Mouse (Mus musculus): ENCODE measurements at regions not wholly inside any gene's neighbourhood (a gene's known extent, or its start where the extent isn't known, plus 50 kb on each side); places are given as distances from the start of the nearest gene placed in this dataset.
"Not testable (repeated sequence)": the region's sequence is repeated elsewhere in the genome, so short reads cannot be mapped to it uniquely, and the experiment has no call there.

DNA sequence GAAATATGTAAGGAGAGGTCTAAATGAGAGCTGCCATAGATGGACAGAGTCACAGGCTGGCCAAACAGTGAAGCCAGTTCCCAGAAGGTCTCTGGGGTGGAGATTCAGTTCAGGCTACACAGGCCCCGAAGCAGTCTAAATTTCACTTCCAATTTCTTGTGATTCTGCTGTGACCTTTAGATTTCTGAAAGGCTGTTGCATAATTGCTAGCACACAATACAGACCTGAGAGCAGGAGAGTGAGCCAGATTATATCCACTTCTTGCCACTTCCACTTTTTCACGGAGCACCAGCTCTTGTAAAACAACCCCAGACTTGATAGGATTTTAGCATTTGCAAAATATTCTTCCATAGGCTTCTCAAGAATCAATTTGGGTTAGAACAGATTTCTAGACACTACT lies 925.6 kb downstream of the Car8 start:
- ATAC-seq (ENCODE audit: extremely low read depth, insufficient number of reproducible peaks, low FRiP score, poor library complexity, severe bottlenecking): no peak

DNA sequence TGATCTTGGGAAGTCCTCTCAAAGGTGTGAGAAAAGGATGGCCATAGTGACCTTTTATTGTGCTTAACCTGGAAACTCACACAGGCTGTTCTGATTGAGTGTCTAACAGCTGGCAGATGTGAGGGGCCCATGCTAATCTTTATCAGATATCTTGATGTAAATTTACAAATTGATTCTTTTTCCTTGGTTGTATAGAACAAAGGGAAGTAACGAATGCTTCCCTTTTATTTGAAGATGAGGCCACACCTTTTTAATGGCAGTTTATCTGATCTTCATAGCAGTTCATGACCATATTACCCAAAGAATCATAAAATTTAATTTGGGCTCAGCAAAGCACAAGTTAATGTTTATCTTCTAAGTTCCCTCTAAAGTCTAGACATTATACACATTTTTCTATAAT lies 926.7 kb downstream of the Car8 start:
- ATAC-seq (ENCODE audit: extremely low read depth, insufficient number of reproducible peaks, low FRiP score, poor library complexity, severe bottlenecking): no peak

DNA sequence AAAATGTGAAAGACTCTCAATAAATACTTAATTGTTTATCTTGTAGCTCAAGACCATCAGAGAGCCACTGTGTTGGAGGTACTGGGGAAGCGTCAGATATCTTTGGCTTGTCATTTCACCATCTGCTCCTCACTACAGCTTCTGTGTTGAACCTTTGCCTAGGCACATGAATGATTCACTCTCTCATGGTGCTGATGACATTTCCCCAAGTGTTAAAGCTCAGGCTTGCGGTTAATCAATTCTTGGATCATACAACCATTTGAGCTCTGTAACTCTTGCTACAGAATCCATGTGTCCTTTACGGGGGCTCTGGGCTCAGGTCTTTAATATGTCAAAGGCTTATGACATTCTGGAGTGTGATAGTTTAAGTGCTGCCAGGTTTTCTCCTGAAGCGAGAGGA lies 969.8 kb downstream of the Car8 start:
- ATAC-seq (ENCODE audit: extremely low read depth, insufficient number of reproducible peaks, low FRiP score, poor library complexity, severe bottlenecking): no peak

DNA sequence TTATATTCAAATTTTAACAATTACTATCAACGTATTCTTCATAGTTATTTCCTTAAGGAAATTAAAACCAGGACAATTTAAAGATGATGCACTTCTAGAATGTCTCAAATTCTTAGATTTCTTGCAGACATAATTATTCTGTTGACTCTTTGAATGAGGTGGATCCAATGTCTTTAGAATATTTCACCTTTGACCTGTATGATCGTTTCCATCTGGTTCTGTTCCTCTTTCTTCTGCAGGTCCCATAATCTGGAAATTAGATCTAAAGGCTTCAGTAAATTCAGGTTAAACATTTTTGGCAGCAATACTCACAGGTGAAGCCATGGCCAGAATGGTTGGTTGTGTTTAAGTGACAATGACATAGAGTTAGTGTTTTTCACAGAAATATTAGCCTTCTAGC lies 982.4 kb downstream of the Car8 start:
- ATAC-seq (ENCODE audit: extremely low read depth, insufficient number of reproducible peaks, low FRiP score, poor library complexity, severe bottlenecking): no peak

DNA sequence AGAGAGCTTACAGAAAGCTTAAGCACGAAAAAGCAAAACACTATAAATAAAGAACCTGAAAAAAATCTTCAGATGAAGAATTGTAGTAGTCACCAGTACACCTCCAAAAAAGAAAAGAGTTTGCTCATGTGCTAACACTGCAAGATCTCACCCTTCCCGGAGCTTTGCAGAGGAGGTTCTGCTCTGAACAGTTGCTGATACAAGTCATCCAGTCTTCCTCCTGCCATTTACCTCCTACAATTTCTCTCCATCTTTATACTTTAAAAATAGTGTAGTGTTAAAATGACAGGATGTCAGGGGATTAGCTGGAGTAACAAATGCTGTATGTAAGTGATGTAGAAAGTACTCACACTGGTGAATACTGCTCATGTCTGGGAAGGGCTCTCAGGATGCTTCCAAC lies 985.2 kb downstream of the Car8 start:
- ATAC-seq (ENCODE audit: extremely low read depth, insufficient number of reproducible peaks, low FRiP score, poor library complexity, severe bottlenecking): no peak

DNA sequence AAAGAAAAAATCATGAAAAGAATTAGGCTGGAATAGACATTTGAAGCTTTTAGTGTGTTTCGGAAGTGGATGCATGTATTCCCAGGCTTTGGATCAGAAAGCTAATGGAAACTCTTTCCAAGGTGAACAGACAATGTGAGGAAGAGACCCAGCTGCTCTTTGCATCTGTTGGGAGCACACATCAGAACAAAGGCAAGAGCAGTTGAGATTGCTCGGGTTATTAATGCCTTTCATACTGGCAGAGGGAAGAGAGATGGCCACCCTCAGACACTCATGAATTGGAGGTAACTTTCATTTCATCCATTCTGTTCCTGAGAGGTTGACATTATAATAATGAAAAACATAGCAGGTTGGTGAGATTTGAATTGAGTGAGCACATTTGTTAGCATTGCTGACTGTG lies 987.2 kb downstream of the Car8 start:
- no peak for ATAC-seq (ENCODE audit: extremely low read depth, insufficient number of reproducible peaks, low FRiP score, poor library complexity, severe bottlenecking)

DNA sequence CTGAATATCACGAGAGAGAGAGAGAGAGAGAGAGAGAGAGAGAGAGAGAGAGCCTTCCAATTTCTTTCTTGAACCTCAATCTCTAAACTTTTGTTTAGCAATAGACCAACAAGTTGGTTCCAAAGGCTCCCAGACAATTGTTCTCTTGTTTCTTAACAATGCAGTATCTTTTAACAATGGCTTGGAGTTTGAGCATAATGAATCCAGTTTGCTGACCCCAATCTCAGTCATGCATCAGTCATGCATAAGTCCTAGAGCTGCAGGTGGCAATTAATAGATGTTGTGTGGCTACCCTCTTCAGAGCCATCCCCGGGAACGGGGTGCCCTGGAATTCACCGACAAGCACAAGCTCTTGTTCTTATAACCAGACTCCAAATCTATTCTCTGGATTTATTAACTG lies 991.0 kb downstream of the Car8 start:
- no peak for ATAC-seq (ENCODE audit: extremely low read depth, insufficient number of reproducible peaks, low FRiP score, poor library complexity, severe bottlenecking)

DNA sequence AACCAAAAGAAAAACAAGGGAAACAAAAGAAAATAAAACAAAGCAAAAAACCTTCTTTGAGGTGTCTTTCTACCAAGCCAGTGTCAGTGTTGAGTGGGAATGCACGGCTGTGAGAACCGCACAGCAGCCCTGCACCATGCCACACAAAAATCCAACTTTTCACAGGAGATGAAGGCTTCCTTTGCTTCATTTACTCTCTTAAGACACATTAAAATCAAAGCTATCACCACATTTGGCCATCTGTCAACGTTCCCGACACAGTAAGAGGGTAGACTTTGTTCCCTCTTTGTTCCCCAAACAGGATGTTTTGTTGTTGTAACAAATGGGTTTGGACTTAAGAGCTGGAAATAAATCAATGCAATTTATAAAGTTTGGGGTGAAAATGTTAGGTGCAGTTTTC lies 991.6 kb downstream of the Car8 start:
- ATAC-seq (ENCODE audit: extremely low read depth, insufficient number of reproducible peaks, low FRiP score, poor library complexity, severe bottlenecking): no peak

DNA sequence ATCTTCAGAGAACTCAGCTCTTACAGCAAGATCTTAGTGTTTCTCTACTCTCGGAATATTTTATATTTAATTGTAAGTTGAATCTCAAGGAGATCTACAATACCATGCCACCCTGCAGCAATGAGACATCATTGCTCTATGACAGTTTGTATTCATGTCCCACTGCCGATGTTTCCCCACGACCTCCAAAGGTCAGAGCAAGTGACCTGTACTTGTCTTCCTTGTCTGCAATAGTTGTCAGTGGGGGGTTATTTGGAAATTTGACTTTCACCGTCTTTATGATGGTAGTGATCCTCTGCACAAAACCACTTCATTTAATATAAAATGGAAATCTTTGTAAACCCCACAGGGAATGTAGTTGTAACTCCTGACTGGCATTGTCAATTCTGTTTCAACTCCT lies 992.0 kb downstream of the Car8 start:
- ATAC-seq (ENCODE audit: extremely low read depth, insufficient number of reproducible peaks, low FRiP score, poor library complexity, severe bottlenecking): no peak

DNA sequence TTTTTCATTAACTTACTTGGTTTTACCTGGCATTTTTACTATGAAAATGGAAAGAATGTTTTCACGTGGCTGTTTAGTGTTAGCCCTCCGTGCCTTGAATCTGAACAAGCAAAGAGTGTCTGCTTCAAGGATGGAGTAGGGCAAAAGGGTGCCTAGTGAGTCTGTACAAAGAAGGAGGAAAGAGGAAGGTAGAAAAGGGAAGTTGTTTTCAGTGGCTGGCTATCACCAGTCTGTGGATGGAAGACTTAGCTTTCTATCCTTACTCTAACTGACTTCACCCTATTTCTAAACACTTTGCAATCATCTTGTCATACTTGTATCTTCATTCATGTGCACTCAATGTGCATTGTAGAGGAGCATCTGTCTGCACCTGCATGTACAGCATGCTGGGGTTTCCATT lies 993.2 kb downstream of the Car8 start:
- peak; percentile 41; the same call in 1 of the 2 replicates for ATAC-seq (ENCODE audit: extremely low read depth, insufficient number of reproducible peaks, low FRiP score, poor library complexity, severe bottlenecking)

DNA sequence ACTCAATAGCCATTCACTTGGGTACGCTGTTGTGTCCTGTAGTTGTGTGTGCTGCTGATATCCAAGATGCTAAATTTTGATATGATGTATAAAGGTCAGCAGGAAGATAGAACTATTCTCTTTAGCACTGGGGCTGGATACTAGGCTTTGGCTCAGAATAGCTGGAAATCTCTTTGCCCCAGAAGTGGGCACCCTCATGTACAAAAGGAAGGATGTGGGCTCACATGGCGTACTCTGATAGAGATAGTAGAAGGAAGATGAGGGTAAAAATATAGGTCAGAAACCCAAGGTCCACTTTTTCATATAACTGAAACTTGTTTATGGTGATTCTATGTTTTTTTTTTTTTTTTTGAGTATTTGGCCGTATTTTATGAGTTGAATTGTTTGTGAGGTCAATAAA lies 1001.0 kb downstream of the Car8 start:
- ATAC-seq (ENCODE audit: extremely low read depth, insufficient number of reproducible peaks, low FRiP score, poor library complexity, severe bottlenecking): no peak

DNA sequence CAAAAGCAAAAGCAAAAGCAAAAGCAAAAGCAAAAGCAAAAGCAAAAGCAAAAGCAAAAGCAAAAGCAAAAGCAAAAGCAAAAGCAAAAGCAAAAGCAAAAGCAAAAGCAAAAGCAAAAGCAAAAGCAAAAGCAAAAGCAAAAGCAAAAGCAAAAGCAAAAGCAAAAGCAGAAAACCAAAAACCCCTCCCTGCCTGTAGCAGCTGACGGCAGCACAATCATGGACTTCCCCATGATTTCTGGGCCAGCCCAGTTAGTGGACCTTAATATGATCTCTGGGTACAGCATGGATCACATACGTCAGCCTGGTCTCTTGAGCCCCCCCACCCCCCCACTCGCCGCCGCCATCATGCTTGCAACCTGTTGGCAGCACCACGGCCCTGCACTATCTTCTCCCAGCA lies 1004.3 kb downstream of the Car8 start:
- not testable (repeated sequence) for ATAC-seq (ENCODE audit: extremely low read depth, insufficient number of reproducible peaks, low FRiP score, poor library complexity, severe bottlenecking)

DNA sequence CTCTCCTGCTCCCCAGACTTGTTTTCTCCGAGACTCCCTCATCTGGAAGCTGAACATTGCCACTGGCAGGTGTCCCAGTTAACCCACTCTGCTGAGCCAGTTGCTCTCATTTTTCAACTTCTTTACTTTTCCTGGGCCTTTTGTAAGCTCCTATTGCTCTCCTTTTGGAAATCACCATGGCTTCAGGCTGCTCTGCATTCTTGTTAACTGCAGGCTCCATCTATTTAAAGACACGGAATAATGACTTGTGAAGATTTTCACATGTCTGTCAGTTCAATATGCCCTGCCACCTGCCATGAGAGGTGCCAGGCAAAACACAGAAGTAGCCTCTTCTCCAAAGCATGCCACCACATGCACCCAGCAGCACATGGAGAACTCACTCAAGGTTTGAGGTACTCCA lies 1009.9 kb downstream of the Car8 start:
- ATAC-seq (ENCODE audit: extremely low read depth, insufficient number of reproducible peaks, low FRiP score, poor library complexity, severe bottlenecking): no peak

DNA sequence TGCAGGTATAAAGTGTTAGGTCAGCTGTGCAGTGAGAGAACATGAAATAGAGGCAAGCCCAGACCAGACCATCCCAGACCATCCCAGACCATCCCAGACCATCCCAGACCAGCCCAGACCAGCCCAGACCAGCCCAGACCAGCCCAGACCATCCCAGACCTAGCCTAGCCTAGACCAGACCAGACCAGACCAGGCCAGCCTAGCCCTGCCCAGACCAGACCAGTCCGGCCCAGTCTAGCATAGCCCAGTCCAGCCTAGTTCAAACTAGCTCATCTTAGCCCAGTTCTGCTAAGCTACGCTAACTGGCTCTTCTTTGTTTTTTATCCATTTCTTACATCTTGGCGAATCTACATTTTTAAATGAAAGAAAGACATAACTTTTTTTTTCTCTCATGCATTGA lies 1015.9 kb downstream of the Car8 start:
- no peak for ATAC-seq (ENCODE audit: extremely low read depth, insufficient number of reproducible peaks, low FRiP score, poor library complexity, severe bottlenecking)

DNA sequence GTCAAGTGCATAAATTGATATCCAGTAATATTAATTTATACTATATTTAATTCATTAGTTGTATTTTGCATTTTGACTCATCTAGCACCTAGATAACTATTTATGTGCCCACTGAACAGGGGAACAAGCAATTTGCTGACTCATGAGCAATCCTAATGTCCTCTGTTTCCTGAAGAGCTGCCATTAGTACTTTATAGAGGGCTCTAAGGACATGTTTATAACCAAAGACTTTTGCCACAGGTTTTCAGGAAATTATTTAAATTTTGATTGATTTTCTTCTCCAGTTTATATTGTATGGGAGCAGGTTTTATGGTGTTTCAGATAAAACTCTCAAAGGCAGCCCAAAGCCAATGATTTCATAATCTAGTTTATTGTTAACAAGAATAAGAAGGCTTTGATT lies 1018.4 kb downstream of the Car8 start:
- no peak for ATAC-seq (ENCODE audit: extremely low read depth, insufficient number of reproducible peaks, low FRiP score, poor library complexity, severe bottlenecking)

DNA sequence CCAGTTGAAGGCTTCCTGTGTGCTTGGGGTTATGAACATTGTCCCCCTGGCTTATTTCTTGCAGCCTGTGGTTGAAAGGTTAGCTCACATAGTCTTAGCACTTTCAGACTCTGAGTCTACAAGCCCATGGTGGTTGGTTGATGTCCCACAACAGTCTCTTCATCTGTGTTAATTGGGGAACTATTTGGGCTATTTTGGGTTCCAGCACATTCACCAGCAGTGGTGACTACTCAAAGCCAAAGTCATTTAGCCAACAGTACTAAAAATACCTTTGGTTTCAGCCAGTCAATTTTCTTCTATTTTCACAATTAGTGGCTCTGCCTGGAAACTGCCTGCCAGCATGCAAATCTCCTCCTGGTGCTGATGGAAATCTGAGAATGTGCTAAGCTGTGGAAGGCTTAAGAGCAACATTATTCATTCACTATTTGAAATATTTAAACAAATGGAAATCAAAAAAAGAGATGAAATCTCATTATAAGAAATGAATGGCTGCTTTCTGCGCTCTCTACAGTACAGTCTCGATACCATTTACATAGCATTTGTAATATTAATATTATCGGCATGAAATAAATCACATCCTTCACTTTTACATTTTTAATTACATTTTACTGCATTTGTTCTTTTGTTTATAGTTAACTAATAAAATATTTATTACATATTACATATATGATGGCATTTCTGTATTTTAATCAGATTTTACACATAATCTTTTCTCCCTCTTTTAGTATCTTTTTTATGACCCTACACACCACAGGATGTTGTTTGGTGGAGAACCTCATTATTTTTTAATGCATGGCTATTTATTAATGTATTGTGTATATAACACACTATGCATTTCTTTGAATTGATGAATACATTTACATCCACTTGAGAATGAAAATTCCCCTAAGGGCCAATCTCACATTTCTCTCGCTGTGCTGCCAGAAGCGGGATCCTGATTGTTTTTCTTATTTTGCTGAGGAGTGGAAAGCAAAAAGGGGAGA lies 1023.5 kb downstream of the Car8 start:
- ATAC-seq (ENCODE audit: extremely low read depth, insufficient number of reproducible peaks, low FRiP score, poor library complexity, severe bottlenecking): no peak

DNA sequence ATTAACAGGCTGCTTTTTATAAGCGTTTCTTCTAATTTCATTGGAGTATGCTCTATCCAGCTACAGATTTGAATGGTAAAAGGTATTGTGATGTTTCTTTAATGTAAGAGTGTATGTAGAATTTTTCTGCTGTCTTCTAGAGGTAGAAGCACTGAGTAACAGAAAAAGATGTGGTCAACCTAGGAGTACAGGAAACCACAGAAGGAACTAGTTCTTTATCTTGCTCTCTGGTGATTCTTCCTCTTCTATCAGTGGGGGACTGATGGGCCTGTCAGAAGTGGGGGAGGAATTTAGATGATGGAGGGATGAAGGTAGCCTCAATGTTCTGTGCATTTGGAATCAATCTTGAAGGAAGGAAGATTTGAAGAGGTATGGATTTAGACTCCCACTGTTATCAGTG lies 1031.9 kb downstream of the Car8 start:
- ATAC-seq (ENCODE audit: extremely low read depth, insufficient number of reproducible peaks, low FRiP score, poor library complexity, severe bottlenecking): no peak

DNA sequence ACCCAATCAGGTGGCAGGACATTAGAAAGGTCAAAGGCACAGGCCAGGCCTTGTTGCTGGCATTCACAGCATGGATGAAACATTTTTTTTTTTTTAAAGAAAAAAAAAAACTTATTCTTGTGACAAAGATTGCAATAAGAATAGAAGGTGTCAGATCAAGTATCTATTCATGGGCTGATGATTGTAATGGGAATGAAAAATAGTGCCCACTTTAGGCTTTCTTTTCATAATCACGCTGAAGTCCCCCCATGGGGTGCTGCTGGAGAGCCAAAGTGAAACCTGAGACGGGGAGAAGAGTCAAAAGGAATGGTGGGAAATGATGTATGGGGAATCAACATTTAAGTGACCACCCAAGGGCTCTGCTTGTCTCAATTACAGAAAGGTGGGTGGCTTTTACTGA lies 1037.0 kb downstream of the Car8 start:
- no peak for ATAC-seq (ENCODE audit: extremely low read depth, insufficient number of reproducible peaks, low FRiP score, poor library complexity, severe bottlenecking)

DNA sequence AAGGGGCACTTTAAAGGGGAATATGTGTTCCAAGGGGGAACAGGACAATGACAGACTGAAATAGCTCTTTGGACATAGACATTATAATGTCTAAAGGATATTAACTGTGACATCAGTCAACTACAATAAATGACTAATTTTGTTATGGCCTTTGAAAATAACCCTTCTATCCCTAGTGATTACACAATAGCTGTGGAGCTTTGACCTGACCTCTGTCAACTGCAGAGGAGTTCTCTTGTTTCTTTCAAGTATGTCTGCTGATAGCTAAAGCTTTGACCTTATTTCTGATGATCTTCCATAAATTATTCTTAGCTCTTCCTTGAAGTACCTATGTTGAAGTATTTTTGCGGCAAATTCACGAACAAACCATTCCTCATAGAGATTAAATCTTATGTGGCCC lies 1038.9 kb downstream of the Car8 start:
- ATAC-seq (ENCODE audit: extremely low read depth, insufficient number of reproducible peaks, low FRiP score, poor library complexity, severe bottlenecking): no peak

DNA sequence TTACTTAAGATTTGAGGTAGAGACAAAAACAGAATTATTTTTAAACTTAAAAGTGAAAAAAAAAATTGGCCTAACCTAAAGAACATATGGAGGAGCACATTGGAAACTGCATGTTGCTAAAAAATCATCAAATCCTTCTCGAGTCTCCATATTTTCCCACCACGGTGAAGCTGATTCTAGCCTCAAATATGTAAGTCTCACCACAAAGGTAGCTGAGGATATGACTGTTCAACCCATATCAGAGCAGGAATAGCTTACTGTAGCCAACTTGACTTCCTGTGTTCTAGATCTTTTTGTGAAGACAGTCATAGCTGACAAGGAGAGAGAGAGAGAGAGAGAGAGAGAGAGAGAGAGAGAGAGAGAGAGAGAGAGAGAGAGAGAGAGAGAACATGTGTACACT lies 1039.8 kb downstream of the Car8 start:
- ATAC-seq (ENCODE audit: extremely low read depth, insufficient number of reproducible peaks, low FRiP score, poor library complexity, severe bottlenecking): no peak

DNA sequence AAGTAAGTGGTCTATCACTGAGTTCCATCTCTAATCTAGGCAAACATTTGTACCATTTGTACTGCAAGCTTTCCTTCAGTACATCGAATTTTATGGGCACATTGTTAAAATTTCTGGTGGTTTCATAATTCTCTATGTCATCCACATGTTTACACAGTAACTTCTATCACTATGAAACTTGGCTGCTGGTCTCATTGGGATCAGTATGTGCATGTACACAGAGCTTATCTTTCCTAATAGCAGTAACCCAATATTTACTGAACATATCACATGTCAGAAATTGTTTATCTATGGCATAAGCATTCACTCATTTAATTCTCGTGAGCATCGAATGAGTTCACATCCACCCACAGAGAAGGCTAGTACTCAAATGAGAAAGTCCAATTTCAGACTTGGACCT lies 1042.3 kb downstream of the Car8 start:
- no peak for ATAC-seq (ENCODE audit: extremely low read depth, insufficient number of reproducible peaks, low FRiP score, poor library complexity, severe bottlenecking)
